Mouse (Mus musculus): ENCODE measurements around the gene 9130230L23Rik. TPM values are rescaled to one million over a fixed set of nuclear protein-coding genes. Genes with fewer than 3 reads are reported as not detected.
A peak's percentile ranks its signal among the peaks of the same experiment; 100 is the strongest.

9130230L23Rik gene
- total and polyA plus RNA-seq, 3 experiments = 0.22 TPM; not detected in 2

DNA sequence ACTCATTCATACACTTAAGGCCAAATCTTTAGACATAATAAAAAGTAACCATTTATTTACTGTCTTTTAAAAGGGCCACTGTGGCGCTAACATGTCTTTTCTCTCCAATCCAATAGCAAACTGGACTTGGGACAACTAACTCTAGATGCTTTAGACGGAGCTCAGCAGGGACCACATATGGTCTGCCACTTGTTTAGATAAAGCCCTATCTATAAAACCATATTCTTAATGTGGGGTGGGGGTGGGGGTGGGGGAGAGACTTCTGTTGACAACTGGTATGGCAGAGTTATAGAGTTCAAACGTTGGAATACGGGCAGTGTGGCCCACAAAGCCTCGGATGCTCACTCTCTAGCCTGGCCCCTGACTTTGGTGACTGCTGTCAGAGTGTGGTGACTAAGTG, 27.6 kb upstream of the 9130230L23Rik start:
- peak; percentile 14 for DNase-seq (ENCODE audit: low read depth, low spot score)
- Histone ChIP-seq H3K27ac (ENCODE audit: control insufficient read depth, low read depth, low read length) (no peak overlapping the region), H3K36me3 (ENCODE audit: control insufficient read depth in 1 of 2, insufficient read depth in 2 of 2, low read length in 2 of 2) (no peaks in the 10 kb centered on the region), H3K4me1 (ENCODE audit: control insufficient read depth in 1 of 2, insufficient read depth in 2 of 2, low read length in 2 of 2) (peaks cover 0 to 3% of the 10 kb centered on the region in 2 experiments; a peak in 2 of 4 replicates), H3K27me3 (ENCODE audit: control insufficient read depth in 1 of 2, insufficient read depth in 2 of 2, low read length in 2 of 2) (peaks cover 0 to 2% of the 10 kb centered on the region in 2 experiments; a peak in 1 of 4 replicates), H3K9me3 (replicated peaks; ENCODE audit: insufficient read depth, low read length) (no peaks in the 10 kb centered on the region), H3K79me2 (ENCODE audit: control insufficient read depth, insufficient read depth, low read length, poor library complexity) (no peaks in the 10 kb centered on the region), H3K9ac (ENCODE audit: control insufficient read depth, low read depth, low read length, poor library complexity, severe bottlenecking) (no peak overlapping the region), H3K4me3 (ENCODE audit: control insufficient read depth in 1 of 2, insufficient read depth in 1 of 2, low read depth in 2 of 2, low read length in 2 of 2) (no peak overlapping the region)
- TF ChIP-seq TCF12 (IDR thresholded peaks at IDR 0.05; ENCODE audit: low read depth, low read length) (peak; percentile 35; the same call in 1 of the 2 replicates), MXI1 (IDR thresholded peaks at IDR 0.05; ENCODE audit: low read depth, low read length) (no peak)

DNA sequence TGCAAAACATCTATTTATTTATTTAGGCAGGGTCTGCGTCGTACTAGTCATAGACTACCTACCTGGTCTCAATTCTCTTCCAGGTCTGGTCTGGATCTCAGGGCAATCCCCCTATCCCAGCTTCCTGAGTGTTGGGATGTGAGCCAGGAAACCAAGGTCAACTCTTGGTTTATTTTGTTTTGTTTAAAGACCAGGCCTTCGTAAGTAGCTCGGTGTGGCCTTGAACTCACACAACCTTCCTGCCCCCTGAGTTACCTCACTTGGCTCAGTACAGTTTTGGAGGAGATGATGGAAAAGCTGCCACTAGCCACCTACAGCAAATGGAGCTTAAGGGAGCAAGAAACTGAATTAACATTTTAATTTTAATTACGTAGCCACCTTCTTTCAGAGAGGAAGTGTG, 24.1 kb upstream of the 9130230L23Rik start:
- no peak for DNase-seq (ENCODE audit: low read depth, low spot score)
- H3K4me1 ChIP-seq (ENCODE audit: control insufficient read depth in 1 of 2, insufficient read depth in 2 of 2, low read length in 2 of 2) = peaks cover 0 to 3% of the 10 kb centered on the region in 2 experiments; a peak in 2 of 4 replicates

DNA sequence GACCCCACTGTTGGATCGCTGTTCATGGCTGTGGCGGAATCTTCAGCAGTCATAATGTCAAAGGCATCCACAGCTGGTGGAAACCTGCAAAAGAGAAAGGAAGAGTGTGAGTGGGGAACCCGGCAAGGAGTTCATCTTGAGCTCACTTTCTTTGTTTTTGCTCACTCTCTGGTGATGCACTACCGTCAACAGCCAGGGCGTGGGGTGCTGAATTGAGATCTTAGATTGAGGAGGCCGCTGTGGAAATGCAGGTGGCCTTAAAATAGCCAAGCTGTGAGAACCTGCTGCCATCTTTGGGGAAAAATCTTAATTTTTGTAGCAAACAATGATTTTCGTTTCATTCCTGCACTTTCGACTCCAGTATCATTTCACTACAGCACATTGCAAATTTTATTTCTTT, 23.1 kb upstream of the 9130230L23Rik start:
- no peak overlapping the region for H3K4me3 ChIP-seq (ENCODE audit: control insufficient read depth in 1 of 2, insufficient read depth in 1 of 2, low read depth in 2 of 2, low read length in 2 of 2)
- peaks cover 0 to 3% of the 10 kb centered on the region in 2 experiments; a peak in 2 of 4 replicates for H3K4me1 ChIP-seq (ENCODE audit: control insufficient read depth in 1 of 2, insufficient read depth in 2 of 2, low read length in 2 of 2)
- H3K27ac ChIP-seq (ENCODE audit: control insufficient read depth, low read depth, low read length) = no peak overlapping the region
- no peaks in the 10 kb centered on the region for H3K27me3 ChIP-seq (ENCODE audit: control insufficient read depth in 1 of 2, insufficient read depth in 2 of 2, low read length in 2 of 2)
- no peaks in the 10 kb centered on the region for H3K9me3 ChIP-seq (replicated peaks; ENCODE audit: insufficient read depth, low read length)
- H3K36me3 ChIP-seq (ENCODE audit: control insufficient read depth in 1 of 2, insufficient read depth in 2 of 2, low read length in 2 of 2) = no peaks in the 10 kb centered on the region
- no peak for TF ChIP-seq SIN3A (IDR thresholded peaks at IDR 0.05; ENCODE audit: low read length)
- no peak for TF ChIP-seq NELFE (IDR thresholded peaks at IDR 0.05; ENCODE audit: low read depth, low read length)
- TF ChIP-seq MAFK (IDR thresholded peaks at IDR 0.05; ENCODE audit: borderline replicate concordance, low read depth, low read length) = no peak
- no peak for TF ChIP-seq MAX (IDR thresholded peaks at IDR 0.05; ENCODE audit: low read length)
- TF ChIP-seq POLR2AphosphoS5 (IDR thresholded peaks at IDR 0.05; ENCODE audit: borderline replicate concordance, low read depth, low read length) = no peak
- no peak for TF ChIP-seq TAL1 (IDR thresholded peaks at IDR 0.05; ENCODE audit: low read length)
- no peak for DNase-seq (ENCODE audit: low read depth, low spot score)
- no peaks in the 10 kb centered on the region for H3K79me2 ChIP-seq (ENCODE audit: control insufficient read depth, insufficient read depth, low read length, poor library complexity)
- no peak overlapping the region for H3K9ac ChIP-seq (ENCODE audit: control insufficient read depth, low read depth, low read length, poor library complexity, severe bottlenecking)

More for the DNA sequence above, 24.1 kb upstream of the 9130230L23Rik start:
- no peak overlapping the region for H3K27ac ChIP-seq (ENCODE audit: control insufficient read depth, low read depth, low read length)
- TF ChIP-seq KAT2A (conservative IDR thresholded peaks at IDR 0.05; ENCODE audit: low read depth, low read length) (no peak), TBP (IDR thresholded peaks at IDR 0.05; ENCODE audit: low read depth, low read length) (no peak), ZC3H11A (IDR thresholded peaks at IDR 0.05; ENCODE audit: low read depth, low read length) (no peak)
- H3K4me3 ChIP-seq (ENCODE audit: control insufficient read depth in 1 of 2, insufficient read depth in 1 of 2, low read depth in 2 of 2, low read length in 2 of 2) = no peak overlapping the region
- H3K79me2 ChIP-seq (ENCODE audit: control insufficient read depth, insufficient read depth, low read length, poor library complexity) = no peaks in the 10 kb centered on the region
- H3K9ac ChIP-seq (ENCODE audit: control insufficient read depth, low read depth, low read length, poor library complexity, severe bottlenecking) = no peak overlapping the region
- no peaks in the 10 kb centered on the region for H3K36me3 ChIP-seq (ENCODE audit: control insufficient read depth in 1 of 2, insufficient read depth in 2 of 2, low read length in 2 of 2)
- H3K9me3 ChIP-seq (replicated peaks; ENCODE audit: insufficient read depth, low read length) = no peaks in the 10 kb centered on the region
- H3K27me3 ChIP-seq (ENCODE audit: control insufficient read depth in 1 of 2, insufficient read depth in 2 of 2, low read length in 2 of 2) = no peaks in the 10 kb centered on the region

All from MEL (cell line).